Mouse (Mus musculus) kidney, adult 2 months (tissue): ENCODE measurements at regions not wholly inside any gene's neighbourhood (a gene's known extent, or its start where the extent isn't known, plus 50 kb on each side); places are given as distances from the start of the nearest gene placed in this dataset.

Experiments used
- CTCF ChIP-seq: fragments of 200-500 bp; conservative IDR thresholded peaks from 2 replicates; pipeline ENCODE4 v1.5.1; 2011; ENCODE audit warnings: low read depth, mild to moderate bottlenecking, control low read depth, low read length, moderate library complexity, mixed read lengths; ENCODE audit not compliant: insufficient read depth, insufficient read length
- POLR2A ChIP-seq: fragments of 200-500 bp; IDR thresholded peaks from one replicate; pipeline ENCODE4 v1.6.1; 2011; ENCODE audit warnings: low read depth, low read length, control low read depth

GRCm38 (mm10) chr7:137909456-137909855 is 472.0 kb downstream of the Glrx3 start:
- TF ChIP-seq CTCF (no peak), POLR2A (no peak)
